Mouse (Mus musculus) mouse embryonic stem cell (cell line): ENCODE measurements around the gene Mcoln3.

Experiments used
- in situ Hi-C, 2 experiments: fragments of 300-500 bp; cut with MboI; formaldehyde crosslinking; loops; 1 replicate in 1 of 2; 3 replicates in 1 of 2; pipeline ENCODE4 v1.14.3; 2019 to 2020; ENCODE audit warnings: low sequenced_read_pairs in 2 of 2, low pct_unique_long_range_greater_than_20kb in 1 of 2, mixed read lengths in 1 of 2; ENCODE audit not compliant: unreplicated experiment in 1 of 2

Gene Mcoln3

DNA sequence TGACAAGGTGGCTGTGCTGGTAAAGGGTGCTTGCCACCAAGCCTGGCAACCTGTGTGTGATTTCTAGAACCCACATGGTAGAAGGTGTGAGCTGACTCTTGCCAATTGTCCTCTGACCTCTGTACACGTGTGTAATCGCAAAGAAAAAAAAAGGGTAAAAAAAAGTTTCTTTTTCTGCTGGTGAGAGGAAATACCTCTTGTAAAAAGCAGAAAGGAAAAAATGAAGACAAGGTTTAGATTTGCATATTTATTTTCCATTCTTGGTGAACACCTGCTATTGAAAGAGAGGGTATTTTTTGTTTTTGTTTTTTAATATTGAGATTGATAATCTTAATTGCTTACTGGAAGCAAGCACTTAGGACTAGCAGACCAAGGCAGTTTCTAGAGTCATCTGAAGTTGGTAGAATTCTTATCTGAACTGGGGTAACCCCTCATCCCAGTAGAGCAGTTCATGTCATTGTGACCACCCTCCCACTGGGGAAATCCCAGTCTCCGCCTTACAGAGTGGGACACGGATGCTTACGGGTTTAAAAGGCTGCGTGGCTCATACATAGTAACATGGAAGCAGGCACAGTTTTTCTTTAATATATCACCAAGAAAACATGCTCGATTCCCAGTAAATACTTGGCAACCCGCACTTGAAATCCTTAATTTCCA is 5.7 kb downstream of the Mcoln3 start:
- in situ Hi-C loops: no loop called here

DNA sequence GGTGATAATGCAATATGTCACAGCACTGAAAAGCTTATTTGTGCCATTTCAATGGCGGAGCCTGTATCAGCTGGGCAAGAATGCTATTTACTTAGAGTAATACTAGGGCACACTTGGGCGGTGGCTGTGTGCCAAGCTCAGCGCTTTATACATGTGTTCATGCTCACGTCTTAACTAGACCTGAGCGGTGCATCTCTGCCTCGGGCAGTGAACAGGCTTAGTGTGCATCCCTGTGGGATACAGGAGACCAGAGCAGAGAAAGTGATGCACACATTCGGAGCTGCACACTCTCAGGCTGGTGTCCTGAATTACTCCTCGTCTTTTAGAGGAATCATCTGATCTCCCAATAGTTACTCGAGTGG is 6.2 kb downstream of the Mcoln3 start:
- in situ Hi-C loops: no loop called here

GRCm38 (mm10) chr3:146127205-146127604 is 10.0 kb downstream of the Mcoln3 start:
- in situ Hi-C loops: no loop called here

DNA sequence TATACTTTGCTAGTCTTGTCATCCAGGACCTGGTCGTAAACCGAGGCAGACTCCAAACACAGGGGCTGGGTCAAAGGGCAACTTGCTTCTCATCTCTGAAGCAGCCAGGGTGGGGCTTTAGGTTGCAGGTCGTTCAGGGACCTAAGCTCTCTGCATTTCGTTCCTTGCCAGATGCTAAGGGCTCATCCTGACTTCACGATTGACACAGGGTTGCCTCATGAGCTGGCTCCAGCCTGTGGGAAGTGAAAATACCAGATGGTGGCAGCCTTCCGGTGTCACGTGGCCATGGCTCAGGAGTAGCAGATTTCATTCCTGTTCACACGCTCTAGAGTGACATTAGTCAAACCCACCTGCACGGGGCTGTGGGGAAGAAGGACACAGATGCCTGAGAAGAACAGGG is 17.6 kb downstream of the Mcoln3 start:
- in situ Hi-C loops: no loop called here

DNA sequence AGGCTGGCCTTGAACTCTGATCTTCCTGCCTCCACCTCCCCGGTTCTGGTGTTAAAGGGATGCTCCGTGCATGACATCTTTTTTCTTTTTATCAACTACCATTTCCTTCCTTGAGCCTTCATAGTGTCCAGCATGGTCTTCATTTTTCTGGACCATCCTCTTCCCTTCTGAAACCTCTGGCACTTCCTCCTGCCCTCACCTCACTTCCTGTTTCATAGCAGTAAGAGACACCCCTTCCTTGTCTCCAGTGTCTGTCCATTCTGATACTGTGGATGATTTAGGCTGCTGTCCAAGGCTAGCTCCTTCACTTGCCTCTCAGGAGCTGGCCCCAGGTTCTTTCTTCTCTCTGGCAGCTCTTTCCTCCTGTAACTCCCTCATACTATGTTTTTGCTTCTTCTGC is 18.2 kb downstream of the Mcoln3 start:
- in situ Hi-C loops: no loop called here

GRCm38 (mm10) chr3:146136422-146136821 is 19.2 kb downstream of the Mcoln3 start:
- in situ Hi-C loops: no loop called here

DNA sequence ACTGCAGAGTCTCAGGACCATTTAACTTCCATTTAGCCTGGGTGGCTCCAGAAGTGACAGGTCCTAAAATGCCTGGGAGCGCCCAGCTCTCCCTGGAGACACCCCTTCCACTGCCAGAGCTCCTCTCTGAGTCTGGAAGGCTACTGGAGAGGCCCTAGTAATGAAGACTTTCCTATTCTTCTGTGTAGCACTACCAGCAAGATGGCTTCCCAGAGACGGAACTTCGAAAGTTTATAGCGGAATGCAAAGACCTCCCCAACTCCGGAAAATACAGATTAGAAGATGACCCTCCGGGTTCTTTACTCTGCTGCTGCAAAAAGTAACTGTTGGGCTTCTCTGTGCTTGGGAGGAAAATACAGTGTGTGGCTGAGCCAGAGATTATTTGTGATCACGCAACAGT is 23.0 kb downstream of the Mcoln3 start:
- in situ Hi-C loops: no loop called here

GRCm38 (mm10) chr3:146142523-146142922 is 25.3 kb downstream of the Mcoln3 start:
- in situ Hi-C loops: no loop called here

GRCm38 (mm10) chr3:146145501-146145900 is 28.3 kb downstream of the Mcoln3 start:
- in situ Hi-C loops: no loop called here

DNA sequence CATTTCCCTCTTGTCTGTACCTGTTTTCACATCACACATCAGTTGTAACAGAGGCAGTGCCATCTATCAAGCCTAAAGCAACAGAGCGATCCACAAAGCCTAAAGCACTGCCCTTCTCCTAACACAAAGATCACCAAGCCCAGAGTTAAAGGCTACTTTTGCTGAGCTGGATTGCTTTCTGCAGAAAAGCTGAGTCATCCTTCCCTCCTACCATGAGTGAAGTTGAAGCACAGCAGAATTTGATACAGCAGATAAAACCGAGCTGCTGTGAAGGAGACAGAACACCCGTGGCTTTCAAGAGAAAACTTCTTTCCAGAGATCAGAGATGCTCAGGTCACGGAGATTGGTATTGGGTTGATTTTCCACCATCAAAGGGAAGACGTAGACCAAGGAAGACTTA is 28.9 kb downstream of the Mcoln3 start:
- in situ Hi-C loops: no loop called here

GRCm38 (mm10) chr3:146149156-146150057 is 32.2 kb downstream of the Mcoln3 start, which contains the start of gene Mcoln2:
Mcoln2 (plus strand) TSS chr3:146149833.
- in situ Hi-C loops: no loop called here

GRCm38 (mm10) chr3:146150058-146150400 is 32.8 kb downstream of the Mcoln3 start:
- in situ Hi-C loops: no loop called here

DNA sequence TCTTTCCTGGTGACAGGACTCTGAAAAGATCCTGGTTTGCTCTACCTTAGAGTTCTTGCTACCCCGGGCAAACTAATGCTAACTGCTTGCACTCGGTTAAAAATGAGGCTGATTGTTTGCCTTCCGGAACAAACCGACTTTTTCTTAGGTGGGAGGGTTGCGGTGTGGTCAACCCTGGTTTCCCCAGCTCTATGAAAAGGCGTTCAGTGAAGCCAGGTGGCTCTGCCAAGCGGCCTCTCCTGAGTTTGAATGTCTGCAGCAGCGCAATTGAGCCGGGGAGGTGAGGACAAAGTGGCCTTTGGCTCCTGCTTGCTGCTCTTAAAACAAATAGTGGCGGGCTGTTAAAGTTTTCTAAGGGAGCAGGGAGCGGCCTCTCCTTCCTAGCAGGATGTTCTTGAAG is 33.3 kb downstream of the Mcoln3 start:
- in situ Hi-C loops: no loop called here

GRCm38 (mm10) chr3:146151328-146151727 is 34.1 kb downstream of the Mcoln3 start:
- in situ Hi-C loops: no loop called here

DNA sequence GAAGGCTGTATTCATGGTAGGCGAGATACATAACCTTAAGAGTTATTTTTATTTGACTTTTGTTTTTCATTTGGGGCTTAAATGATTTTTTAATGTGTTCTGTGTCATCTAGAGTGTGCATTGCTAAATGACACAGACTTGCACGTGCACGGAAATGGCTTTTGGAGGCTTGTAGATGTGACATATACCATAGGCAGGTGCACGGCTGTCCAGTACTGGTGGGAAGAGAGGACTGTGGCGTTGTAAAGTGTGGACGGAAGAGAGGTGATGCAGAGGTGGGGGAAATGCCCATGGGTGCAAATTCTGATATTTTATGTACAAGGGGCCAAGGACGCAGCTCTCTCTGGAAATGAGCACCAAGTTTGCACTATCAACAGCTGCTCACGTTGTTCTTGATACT is 34.5 kb downstream of the Mcoln3 start:
- in situ Hi-C loops: no loop called here

GRCm38 (mm10) chr3:146152348-146152747 is 35.1 kb downstream of the Mcoln3 start:
- in situ Hi-C loops: no loop called here

DNA sequence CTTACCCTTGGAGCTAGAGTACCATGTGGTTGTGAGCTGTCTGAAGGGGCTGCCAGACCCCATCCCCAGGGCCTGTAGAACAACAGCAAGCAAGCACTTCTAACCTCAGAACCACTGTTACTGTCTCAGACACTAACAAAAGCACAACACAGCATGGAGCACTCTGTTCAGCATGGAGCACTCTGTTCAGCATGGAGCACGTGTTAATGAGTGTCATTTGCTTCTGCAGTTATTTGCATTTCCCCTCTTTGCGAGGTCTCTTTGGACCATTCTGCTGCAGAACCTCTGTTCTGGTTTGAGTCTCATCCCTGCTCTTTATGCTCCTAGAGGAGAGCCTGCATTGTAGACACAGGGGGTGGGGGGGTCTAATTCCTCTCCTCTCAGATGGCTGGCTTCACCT is 35.7 kb downstream of the Mcoln3 start:
- in situ Hi-C loops: no loop called here

DNA sequence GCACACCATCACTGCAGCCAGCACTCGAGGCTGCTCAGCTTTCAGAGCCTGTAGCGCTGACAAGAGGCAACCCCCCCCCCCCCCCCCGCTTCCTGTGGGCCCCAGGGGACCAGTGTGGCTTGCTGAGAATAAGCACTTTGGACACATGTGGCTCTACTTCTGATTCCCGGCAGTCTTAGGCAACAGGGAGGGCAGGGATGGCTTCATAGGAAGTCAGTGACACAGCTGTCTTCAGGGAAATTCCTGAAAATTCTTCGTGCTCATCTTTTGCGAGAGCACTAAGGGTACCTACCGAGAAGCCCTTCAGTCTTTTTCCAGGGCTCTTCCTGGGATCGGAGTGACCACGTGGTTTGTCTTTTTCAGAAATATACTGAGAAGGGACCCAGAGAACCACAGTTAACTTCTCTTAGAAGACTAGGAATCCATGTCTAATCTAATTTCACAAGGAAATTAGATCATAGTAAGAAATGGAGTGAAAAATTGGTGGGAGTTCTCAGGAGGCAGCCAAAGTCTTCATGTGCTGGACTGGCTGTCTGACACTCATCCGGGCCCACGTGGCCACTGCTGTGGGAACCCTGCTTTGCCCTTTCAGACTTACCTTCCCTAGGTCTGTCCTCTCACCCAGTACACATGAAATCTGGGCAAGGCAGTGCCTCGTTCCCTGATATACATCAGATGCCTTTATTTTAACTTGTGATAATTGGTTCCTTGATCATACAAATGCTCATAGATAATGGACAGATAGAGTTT is 36.8 kb downstream of the Mcoln3 start:
- in situ Hi-C loops: no loop called here
